Mouse (Mus musculus) brain, adult 2 months (tissue): Measurements from ENCODE around the gene Xylt2.
"Not testable (repeated sequence)": the region's sequence is repeated elsewhere in the genome, so short reads cannot be mapped to it uniquely, and the experiment has no call there.

ENCODE experiments used
- DNase-seq: peaks from one replicate; pipeline ENCODE4 v3.0.0; 2011; ENCODE audit warnings: low read depth, low spot score

Xylt2 gene

GRCm38 (mm10) chr11:94676754-94677606 lies at the start of gene Xylt2:
Xylt2 (minus strand) TSS chr11:94677515.
- peak; percentile 95 for DNase-seq

- DNase-seq, result no peak
These were observed 41.9 kb upstream of the Xylt2 start for GRCm38 (mm10) chr11:94719216-94719615.

DNA sequence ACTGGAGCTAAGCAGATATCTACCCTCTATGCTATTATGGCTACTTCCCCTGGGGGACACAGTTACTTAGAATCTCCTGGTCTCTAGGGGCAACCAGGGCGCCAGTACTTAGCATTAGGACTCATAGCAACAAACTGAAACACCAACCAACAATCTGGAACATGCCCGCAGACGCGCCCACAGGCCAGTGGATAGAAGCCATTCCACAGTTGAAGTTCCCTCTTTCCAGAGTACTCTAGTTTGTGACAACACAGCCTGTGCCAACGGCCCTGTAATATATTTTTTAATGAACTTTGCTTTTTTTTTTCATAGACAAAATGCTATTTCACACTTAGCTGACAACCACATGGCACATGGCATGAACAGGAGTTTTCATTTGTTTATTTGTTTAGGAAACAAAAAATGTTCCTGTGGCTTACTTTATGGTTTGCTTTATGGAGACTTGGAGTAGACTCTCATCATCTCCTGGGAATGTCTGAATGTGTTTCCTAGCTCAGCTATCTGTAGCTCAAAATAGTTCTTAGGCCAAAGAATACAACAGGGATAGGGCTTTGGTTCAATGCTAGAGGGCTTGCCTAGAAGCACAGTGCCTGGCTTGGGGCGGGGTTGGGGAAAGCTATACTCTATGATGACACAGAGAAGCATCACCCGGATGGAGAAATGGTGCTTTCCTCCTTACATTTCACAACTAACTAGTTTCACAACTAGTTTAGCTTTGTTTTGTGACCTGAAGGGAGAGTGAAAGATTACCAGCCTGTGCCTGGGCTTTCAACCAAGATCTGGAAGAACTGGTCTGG lies 41.0 kb upstream of the Xylt2 start:
- no peak for DNase-seq

DNA sequence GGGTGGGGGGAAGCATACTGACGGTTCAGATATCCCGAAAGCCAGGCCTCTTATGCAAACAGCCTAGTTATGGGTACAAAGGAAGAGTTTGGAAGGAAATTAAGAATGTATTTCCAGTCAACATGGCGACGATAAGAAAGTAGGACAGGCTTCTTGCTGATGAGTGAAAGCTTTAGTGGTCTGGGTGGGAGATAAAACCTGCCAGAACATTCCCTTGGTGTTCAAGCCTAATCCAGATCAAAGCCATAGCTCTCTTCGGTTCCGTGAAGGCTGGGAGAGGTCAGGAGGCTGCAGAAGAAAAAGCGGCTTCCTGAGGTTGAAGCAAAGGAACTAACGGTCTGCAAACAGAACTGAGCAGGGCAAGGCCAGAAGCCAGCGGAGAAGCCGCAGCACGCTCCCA lies 39.9 kb upstream of the Xylt2 start:
- DNase-seq, result no peak

DNA sequence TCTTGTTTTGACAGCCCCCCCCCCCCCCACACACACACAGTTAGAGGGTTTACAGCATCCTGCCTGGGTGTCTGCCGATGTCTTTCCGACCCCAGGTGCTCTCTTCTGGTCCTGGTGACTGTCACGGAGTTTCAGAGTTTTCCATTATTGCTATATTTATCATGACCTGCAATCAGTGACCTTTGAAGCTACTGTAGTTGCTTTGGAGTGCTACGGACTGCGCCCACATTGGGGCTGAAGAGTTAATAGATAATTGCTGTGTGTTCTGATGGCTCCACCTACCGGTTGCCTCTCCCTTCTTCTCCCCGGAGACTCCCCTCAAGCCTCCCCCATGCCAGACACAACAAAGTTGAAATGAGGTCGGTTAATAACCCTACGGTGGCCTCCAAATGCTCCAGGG lies 39.4 kb upstream of the Xylt2 start:
- DNase-seq, result peak; percentile 63

DNA sequence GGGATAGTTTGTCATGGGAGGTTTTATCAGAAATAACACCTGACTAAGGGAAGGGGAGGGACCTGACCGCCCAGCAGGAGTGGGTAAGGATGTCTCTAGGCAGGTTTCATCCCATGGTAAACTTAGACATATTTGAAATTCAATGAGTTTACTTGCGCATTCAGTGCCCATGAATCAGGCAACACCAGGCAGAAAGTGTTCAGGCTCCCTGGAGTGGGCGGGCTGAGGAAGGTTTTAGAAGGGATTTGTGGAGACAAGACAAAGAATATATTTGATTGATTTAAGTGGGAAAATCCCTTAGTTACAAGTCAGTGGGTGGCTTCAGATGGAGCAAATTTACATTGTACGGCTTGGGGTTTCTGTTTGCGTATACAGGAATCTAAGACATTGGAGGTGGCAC lies 38.3 kb upstream of the Xylt2 start:
- DNase-seq, result peak; percentile 58

- DNase-seq, result peak; percentile 36
These were observed 36.0 kb upstream of the Xylt2 start for GRCm38 (mm10) chr11:94713246-94713860.

DNA sequence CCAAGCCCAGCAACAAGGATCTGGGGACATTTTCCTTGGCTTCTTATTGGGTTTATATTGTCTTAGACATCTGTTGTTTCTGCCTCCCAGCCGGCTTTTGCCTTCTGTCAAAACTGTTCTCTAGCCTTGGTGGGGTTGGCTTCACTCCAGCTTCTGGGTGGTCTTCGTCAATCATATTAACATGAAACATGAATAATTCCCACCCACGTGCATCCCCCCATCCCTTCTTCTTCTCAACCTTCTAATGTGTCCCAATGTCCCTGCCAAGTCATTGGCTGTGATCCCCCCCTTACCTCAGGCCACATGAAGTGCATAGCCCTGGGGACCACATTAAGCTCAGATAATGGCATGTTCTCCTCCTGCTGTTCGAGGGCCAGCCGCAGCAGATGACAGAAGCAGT lies 27.2 kb upstream of the Xylt2 start, which contains the start of gene Gm11541:
Gene Gm11541, minus strand, starts transcription at position 28 of the 400 bp plus-strand sequence.
- DNase-seq, result no peak

GRCm38 (mm10) chr11:94704020-94704419 lies 26.7 kb upstream of the Xylt2 start:
- DNase-seq, result no peak

DNA sequence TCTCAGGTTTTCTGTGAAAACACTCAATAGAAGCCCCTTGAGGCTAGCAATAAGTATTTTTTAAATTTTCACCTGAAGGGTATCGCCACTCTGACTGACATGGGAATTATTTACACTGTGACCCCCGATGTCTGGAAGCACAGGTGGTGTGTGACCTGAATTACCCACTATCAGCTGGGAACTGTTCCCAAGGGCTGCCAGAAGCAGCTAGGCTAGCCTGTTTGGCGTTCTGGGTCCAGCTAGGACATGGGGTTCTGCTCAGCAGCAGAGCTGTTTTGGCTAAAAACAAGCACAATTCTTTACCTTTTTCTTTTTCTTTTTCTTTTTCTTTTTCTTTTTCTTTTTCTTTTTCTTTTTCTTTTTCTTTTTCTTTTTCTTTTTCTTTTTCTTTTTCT lies 24.9 kb upstream of the Xylt2 start:
- peak; percentile 56 for DNase-seq

- DNase-seq, result no peak
These were observed 24.3 kb upstream of the Xylt2 start for GRCm38 (mm10) chr11:94701401-94702215.

GRCm38 (mm10) chr11:94699399-94699798 lies 22.1 kb upstream of the Xylt2 start:
- DNase-seq, result no peak

GRCm38 (mm10) chr11:94697703-94698464 lies 20.6 kb upstream of the Xylt2 start:
- no peak for DNase-seq

DNA sequence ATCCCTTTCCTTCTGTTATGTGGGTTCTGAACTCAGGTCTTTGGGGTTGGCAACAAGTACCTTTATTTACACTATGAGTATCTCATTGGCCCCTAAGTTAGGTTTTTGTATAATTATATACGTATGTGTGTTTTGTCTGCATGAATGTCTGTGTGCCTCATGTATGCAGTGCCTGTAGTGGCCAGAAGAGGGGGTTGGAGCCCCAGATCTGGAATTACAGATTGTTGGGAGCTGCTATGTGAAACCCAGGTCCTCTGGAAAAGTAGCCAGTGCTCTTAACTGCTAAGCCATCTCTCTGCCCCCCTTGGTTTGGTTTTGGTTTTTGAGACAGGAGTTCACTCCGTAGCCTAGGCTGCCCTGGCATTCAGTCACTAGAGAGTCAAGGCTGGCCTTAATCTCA lies 19.8 kb upstream of the Xylt2 start:
- no peak for DNase-seq

DNA sequence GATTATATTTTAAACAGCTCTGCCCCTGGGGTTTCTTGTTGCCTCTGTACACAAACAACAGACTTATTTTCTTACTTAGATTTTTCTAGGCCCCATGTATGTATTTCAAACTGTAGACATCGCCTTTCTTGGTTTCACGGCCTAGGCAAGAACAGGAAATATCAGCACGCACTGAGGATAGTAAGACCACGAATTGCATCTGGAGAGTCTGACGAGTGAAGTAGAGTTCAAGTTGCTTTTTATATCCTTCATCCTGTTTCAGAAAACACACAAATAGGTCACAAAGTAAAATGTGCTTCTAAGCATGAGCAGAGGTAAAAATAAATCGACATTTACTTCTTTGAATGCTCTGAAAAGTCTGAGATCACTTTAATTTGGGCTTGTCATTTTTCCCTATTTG lies 18.2 kb upstream of the Xylt2 start:
- DNase-seq, result no peak

DNA sequence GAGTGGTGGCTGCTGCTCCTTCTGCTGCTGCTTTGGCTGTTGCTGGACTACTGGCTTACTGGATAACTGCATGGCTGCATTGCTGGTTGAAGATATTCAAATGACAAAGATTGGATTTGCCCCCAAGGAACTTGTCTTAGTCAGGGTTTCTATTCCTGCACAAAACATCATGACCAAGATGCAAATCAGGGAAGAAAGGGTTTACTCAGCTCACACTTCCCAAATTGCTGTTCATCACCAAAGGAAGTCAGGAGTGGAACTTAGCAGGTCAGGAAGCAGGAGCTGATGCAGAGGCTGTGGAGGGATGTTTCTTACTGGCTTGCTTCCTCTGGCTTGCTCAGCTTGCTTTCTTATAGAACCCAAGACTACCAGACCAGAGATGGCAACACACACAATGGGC lies 15.2 kb upstream of the Xylt2 start:
- DNase-seq, result not testable (repeated sequence)

GRCm38 (mm10) chr11:94687178-94687577 lies 9.9 kb upstream of the Xylt2 start:
- DNase-seq, result no peak

GRCm38 (mm10) chr11:94682427-94682826 lies 5.1 kb upstream of the Xylt2 start:
- no peak for DNase-seq

- no peak for DNase-seq
These were observed 4.3 kb upstream of the Xylt2 start for GRCm38 (mm10) chr11:94681640-94682039.

GRCm38 (mm10) chr11:94680639-94681038 lies 3.3 kb upstream of the Xylt2 start:
- no peak for DNase-seq
